Mouse (Mus musculus) left cerebral cortex, postnatal 25 days (tissue): Measurements from ENCODE around the gene Cap1. TPM values are rescaled to one million over a fixed set of nuclear protein-coding genes. Genes with fewer than 3 reads are reported as not detected.

Experiments used
- DNase-seq, 2 experiments: peaks; one replicate each; pipeline ENCODE4 v3.0.0; 2022; ENCODE audit warnings: low spot score in 2 of 2, mixed read lengths in 1 of 2
- intact Hi-C: fragments of 180-260 bp; cut with DNase I; formaldehyde crosslinking; loops from one replicate; pipeline ENCODE4 v1.15.1; 2025
- total RNA-seq, 2 experiments: library from RNA; stranded (reverse); gene quantifications; 2 replicates each; pipeline ENCODE4 v1.2.3; 2021

The Cap1 gene
- 100 to 1,000 TPM; 274 to 277 TPM for total RNA-seq

GRCm38 (mm10) chr4:122885768-122886578, at the start of gene Cap1:
TSS of gene Cap1 (minus strand) at chr4:122886056.
- DNase-seq: peak; percentile 96 to 99
- intact Hi-C loops: loop anchor here (2.0 kb wide), 1 partner anchor 15 kb away; no protein-coding TSS in a partner anchor

- DNase-seq: no peak
- intact Hi-C loops: no loop called here
Observed at GRCm38 (mm10) chr4:122933857-122934256, 48.0 kb upstream of the Cap1 start.

GRCm38 (mm10) chr4:122933051-122933591, 47.3 kb upstream of the Cap1 start:
- intact Hi-C loops: no loop called here
- DNase-seq: no peak

DNA sequence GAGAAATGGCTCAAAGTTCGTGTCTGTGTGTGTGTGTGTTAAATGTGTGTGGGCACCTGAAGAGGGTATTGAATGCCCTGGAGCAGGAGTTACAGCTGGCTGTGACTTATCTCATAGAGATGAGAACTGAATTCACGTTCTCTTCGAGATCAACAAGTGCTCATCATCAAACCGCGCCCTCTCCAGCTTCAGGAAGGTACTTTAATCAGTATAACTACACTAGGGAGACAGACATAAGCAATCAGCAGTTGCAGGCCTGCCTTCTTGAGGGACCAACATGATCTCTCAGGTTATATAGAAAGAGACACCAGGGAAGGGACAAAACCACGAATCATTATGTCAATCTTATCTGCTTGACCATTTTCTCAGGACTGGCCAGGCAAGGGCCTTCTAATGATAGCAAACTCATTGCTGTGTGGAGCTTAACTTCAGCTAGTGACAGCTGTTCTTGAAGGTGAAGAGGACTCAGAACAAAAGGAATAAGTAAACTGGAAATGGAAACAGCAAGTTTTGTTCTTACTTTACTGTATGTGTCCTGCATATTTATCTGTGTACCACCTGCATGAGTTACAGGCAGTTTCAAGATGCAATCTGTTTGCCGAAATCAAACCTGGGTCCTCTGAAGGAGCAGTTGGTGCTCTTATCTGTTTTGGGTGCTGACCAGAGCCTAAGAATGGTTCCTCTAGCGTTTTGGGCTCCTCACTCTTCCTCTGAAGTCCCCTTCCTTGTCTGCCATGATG, 46.6 kb upstream of the Cap1 start:
- DNase-seq: no peak

GRCm38 (mm10) chr4:122930939-122931590, 45.2 kb upstream of the Cap1 start:
- intact Hi-C loops: no loop called here
- DNase-seq: no peak

More for the DNA sequence above, 46.6 kb upstream of the Cap1 start:
- intact Hi-C loops: no loop called here

- DNase-seq: no peak
- intact Hi-C loops: no loop called here
Observed at GRCm38 (mm10) chr4:122923392-122924344, 37.8 kb upstream of the Cap1 start.

- DNase-seq: no peak
- intact Hi-C loops: no loop called here
Observed at GRCm38 (mm10) chr4:122922841-122923240, 37.0 kb upstream of the Cap1 start.

- intact Hi-C loops: no loop called here
- no peak for DNase-seq
Observed at GRCm38 (mm10) chr4:122915985-122916384, 30.1 kb upstream of the Cap1 start.

DNA sequence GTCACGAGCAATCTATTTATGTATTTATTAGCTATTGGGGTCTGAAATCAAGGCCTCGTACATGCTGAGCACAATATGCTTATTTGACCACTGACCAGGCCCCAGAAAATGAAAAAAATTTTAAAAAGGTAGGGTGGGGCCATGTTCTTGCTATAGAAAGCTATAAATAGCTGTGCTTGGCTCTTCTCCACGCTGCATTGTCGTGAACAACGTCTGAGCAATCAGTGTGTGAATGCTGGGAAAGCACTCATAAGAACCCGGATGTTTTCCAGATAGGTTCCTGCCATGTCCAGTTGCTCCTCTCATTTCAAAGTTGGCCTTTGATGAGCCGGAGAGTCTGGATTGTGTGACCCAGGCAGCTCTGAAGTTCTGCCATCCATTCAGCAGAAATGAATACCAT, 28.3 kb upstream of the Cap1 start:
- intact Hi-C loops: loop anchor here (5.0 kb wide), 1 partner anchor 68 kb away; no protein-coding TSS in a partner anchor
- DNase-seq: no peak

- no peak for DNase-seq
- intact Hi-C loops: loop anchor here (5.0 kb wide), 1 partner anchor 70 kb away; no protein-coding TSS in a partner anchor
Observed at GRCm38 (mm10) chr4:122912613-122913012, 26.8 kb upstream of the Cap1 start.

GRCm38 (mm10) chr4:122910577-122910976, 24.7 kb upstream of the Cap1 start:
- no peak for DNase-seq

DNA sequence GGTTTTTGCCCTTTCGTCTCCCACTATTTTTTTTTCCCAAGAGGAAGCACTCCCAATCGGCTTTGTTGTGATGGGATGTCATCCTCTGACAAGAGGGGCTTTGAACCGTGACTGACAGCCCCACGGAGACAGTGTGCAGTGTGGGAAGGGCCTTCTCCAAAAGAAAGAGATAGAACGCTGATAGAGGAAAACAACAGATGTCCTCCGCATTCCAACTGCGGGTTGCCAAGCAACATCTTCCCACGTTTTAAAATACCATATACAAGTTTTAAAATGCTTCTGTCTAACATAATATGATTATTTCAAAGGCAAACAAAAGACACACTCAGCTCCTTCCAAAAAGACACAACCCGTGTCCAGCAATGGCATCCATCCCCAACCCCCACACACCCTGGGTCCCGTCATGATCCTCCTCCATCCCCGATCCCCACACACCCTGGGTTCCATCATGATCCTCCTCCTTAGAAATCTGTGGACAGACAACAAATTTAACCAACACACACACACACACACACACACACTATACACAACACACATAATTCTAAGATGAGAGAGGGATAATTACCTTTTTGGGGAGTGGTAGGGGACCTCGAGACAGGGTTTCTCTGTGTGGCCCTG, 23.8 kb upstream of the Cap1 start:
- DNase-seq: peak; percentile 68 to 84
- intact Hi-C loops: loop anchor here (5.0 kb wide), 1 partner anchor 73 kb away; no protein-coding TSS in a partner anchor

More at GRCm38 (mm10) chr4:122910577-122910976, 24.7 kb upstream of the Cap1 start:
- intact Hi-C loops: loop anchor here (5.0 kb wide), 1 partner anchor 72 kb away; no protein-coding TSS in a partner anchor

DNA sequence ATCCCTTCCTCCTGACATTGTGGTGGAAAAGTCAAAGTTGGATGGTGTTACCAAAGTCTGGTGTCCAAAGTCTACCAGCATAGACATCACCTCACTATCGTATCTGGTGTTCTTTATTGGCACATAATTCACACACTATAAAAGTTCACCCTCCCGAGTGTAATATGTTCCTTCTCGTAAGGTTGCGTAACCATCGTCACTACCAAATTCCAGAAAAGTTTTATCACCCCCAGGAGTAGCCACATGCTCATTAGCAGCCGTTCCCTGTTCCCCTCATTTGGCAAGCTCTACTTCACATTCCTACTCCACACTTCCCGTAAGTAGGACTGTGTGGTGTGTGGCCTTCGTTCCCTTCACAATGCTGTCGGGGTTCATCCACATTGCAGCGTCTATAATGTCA, 19.5 kb upstream of the Cap1 start:
- intact Hi-C loops: no loop called here
- DNase-seq: no peak

DNA sequence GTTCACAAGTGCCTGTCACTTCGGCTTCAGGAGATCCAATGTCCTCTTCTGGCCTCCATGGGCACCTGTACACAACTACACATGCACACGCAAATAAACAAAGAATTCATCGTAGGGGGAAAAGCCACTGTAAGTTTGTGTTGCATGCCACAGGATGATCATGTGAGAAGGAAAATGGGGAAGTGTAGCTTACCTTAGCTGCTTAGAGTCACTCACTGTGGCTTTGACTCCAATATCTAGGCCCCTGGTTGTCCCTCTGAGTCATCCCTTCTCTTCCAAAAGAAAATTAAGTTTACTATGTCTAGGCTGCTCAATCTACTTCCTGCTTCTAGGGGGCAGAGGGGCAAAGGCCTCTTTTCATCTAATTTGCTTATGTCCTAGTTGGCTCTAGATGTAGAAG, 17.9 kb upstream of the Cap1 start:
- DNase-seq: no peak
- intact Hi-C loops: no loop called here

- intact Hi-C loops: no loop called here
- DNase-seq: no peak
Observed at GRCm38 (mm10) chr4:122902156-122902555, 16.3 kb upstream of the Cap1 start.

DNA sequence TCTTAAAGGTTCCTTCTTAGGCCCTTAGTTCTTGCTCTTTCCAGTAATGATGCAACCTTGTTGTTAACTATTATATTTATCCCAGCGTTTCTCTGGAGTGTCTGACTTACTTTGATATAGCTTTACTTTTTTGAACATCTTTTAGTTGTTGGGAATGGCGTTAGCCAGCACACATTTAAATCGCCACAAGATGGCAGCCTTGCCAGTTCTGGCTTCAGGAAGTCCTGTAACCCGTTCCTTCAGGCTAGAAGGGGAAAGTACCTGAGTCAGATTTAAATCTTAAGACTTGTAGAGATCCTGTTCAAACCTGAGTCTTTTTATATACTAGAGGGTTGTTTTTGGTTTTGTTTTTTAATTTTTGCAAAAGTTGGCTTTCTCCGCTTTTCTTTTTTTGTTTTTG, 12.5 kb upstream of the Cap1 start:
- intact Hi-C loops: loop anchor here (2.0 to 5.0 kb wide), 2 partner anchors 86 to 184 kb away; no protein-coding TSS in a partner anchor
- peak; percentile 80 to 85 for DNase-seq

DNA sequence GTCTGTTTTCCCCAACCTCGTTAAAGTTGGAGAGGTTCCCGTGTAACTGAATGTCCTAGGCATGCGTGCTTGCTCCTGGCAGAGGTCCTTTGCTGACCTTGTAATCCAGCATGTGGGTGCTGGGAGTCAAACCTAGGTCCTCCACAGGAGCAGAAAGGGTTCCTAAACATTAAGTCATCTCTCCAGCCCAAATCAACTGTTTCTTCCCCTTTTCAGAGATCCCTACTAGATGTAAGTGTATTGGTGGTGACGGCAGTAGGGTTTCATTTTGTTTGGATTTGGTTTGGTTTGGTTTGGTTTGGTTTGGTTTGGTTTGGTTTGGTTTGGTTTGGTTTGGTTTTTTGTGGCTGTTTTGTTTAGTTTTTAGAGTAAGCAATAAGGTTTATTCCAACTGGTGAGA, 11.9 kb upstream of the Cap1 start:
- DNase-seq: no peak
- intact Hi-C loops: loop anchor here (2.0 to 5.0 kb wide), 2 partner anchors 87 to 185 kb away; no protein-coding TSS in a partner anchor

GRCm38 (mm10) chr4:122892157-122892556, 6.3 kb upstream of the Cap1 start:
- intact Hi-C loops: no loop called here
- DNase-seq: peak in 1 of 2 experiments; percentile 71
